8 mouse cellular contexts compared by ENCODE assay signal in the genomic region with DNA sequence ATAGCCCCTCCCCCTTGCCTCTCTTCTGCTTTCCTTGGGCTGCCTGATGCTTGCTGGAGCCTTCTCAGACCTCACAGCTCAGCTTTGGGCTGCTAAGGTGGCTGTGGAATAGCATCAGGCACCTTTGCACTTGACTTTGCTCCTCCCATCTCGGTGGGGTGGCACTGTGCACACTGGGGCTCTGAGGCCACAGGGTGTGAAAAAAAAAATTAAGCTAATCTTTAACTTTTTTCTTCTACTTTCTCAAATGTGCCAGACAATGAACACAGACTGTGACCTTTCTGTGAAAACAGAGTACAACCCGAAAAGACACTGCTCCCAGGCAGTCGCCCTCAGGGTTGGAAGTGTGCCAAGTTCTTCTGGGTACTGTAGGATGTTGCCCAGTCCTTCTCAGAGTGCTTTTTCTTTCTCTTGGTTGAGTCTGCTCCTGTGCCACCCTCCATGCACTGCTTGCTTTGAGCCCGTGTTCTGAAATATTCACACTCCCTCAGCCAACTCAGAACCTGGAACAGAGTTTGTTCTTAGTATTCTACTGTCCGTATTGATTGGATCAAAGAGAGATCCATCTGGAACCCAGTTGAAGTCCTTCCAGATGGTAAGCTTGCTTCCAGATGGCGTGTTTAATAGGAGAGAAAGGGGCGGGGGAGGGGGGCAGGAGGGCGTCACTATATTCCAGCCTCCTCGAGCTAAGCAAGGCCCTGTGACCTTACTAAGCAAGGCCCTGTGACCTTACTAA. TPM values are rescaled to one million over a fixed set of nuclear protein-coding genes. Genes with fewer than 3 reads are reported as not detected.
A peak's percentile ranks its signal among the peaks of the same experiment; 100 is the strongest.
DNase-seq lines count a peak whose midpoint lies in the region.

No protein-coding gene starts in this region.

- intact Hi-C loops in left cerebral cortex, postnatal 4 days (cut with DNase I): no loop called here

- peak; percentile 51 for DNase-seq in left cerebral cortex, postnatal 4 days
- DNase-seq in left cerebral cortex, adult 8-10 months (ENCODE audit: low spot score in 2 of 2): no peak
- DNase-seq in cerebellum, adult 11-12 months: peak; percentile 48
- DNase-seq in kidney, adult 18-20 months: peak; percentile 86
- peak; percentile 29 for DNase-seq in lung, postnatal 14 days
- DNase-seq in urinary bladder, postnatal 25 days (ENCODE audit: low spot score): no peak
- no peak for DNase-seq in natural killer cell, adult 2 months (ENCODE audit: low spot score in 2 of 2)
- DNase-seq in gastrocnemius, postnatal 4 days (ENCODE audit: low spot score in 2 of 2): no peak

RNA-seq across cellular contexts. Expression of a gene that starts 54.8 kb away (rescaled TPM):
- total RNA-seq in left cerebral cortex, postnatal 4 days (2021): 100 to 1,000 TPM in 1 of 2 experiments, 10 to 100 TPM in 1; 91.3 to 126 TPM
- 100 to 1,000 TPM; 135 to 195 (median 160) TPM for total RNA-seq in left cerebral cortex, adult 8-10 months (2022)
- total RNA-seq in gastrocnemius, postnatal 4 days (2021): 10 to 100 TPM; 24.8 to 29.0 TPM

Comparison
In these comparisons a context has a peak if more than half of its experiments do, and no peak if none do; other contexts are left out.
1. DNase-seq: peak in left cerebral cortex, postnatal 4 days (single experiment), cerebellum, adult 11-12 months (single experiment), kidney, adult 18-20 months (single experiment) and lung, postnatal 14 days (single experiment); none in left cerebral cortex, adult 8-10 months (0 of 2), urinary bladder, postnatal 25 days (single experiment), natural killer cell, adult 2 months (0 of 2) and gastrocnemius, postnatal 4 days (0 of 2).